Mouse (Mus musculus): ENCODE measurements around the gene Lrrc40.
A peak's percentile ranks its signal among the peaks of the same experiment; 100 is the strongest.

GRCm38 (mm10) chr3:158031371-158031925, 5.0 kb upstream of the Lrrc40 start:
- TF ChIP-seq CTCF (IDR thresholded peaks at IDR 0.05; ENCODE audit: borderline replicate concordance, insufficient read depth, low read length) (no peak), POLR2A (IDR thresholded peaks at IDR 0.05; ENCODE audit: low read depth, low read length) (peak; percentile 75)

Data from embryonic fibroblast, embryonic 13.5 days (primary cell).